Mouse (Mus musculus) erythroblast, embryonic 14.5 days (primary cell): ENCODE data around the gene Esam. TPM values are rescaled to one million over a fixed set of nuclear protein-coding genes. Genes with fewer than 3 reads are reported as not detected.

ENCODE experiments used
- H3K27me3 ChIP-seq: 2 replicates; pipeline ENCODE4 v1.6.1; 2012; ENCODE audit warnings: inconsistent platforms; ENCODE audit not compliant: control insufficient read depth
- H3K36me3 ChIP-seq: 2 replicates; pipeline ENCODE4 v1.6.1; 2012; ENCODE audit warnings: mild to moderate bottlenecking, inconsistent platforms; ENCODE audit not compliant: control insufficient read depth
- H3K4me1 ChIP-seq: 2 replicates; pipeline ENCODE4 v1.6.1; 2012; ENCODE audit warnings: inconsistent platforms; ENCODE audit not compliant: control insufficient read depth
- H3K4me3 ChIP-seq: replicated peaks from 2 replicates; pipeline ENCODE3; 2012; ENCODE audit warnings: moderate library complexity, mild to moderate bottlenecking, inconsistent platforms
- H3K9me3 ChIP-seq: 2 replicates; pipeline ENCODE4 v1.6.1; 2012; ENCODE audit warnings: low read length, inconsistent platforms, mixed read lengths; ENCODE audit not compliant: control insufficient read depth
- GATA1 ChIP-seq: IDR thresholded peaks from 2 replicates; pipeline ENCODE4 v1.6.1; 2012; ENCODE audit warnings: low read length, inconsistent platforms, mixed read lengths
- TAL1 ChIP-seq: IDR thresholded peaks from 3 replicates; pipeline ENCODE4 v1.6.1; 2012; ENCODE audit warnings: low read length, inconsistent platforms, mixed read lengths
- polyA plus RNA-seq: library from polyadenylated mRNA; stranded (reverse); fragments of >175 nt; gene quantifications from 2 replicates; pipeline ENCODE4 v1.2.3, GENCODE M21; 2012

Gene Esam
- polyA plus RNA-seq, 1 experiment, result not detected

GRCm38 (mm10) chr9:37528225-37528970 is 520 bp downstream of the Esam start:
- Histone ChIP-seq H3K27me3 (peaks cover 68% of the 10 kb centered on the region), H3K4me3 (no peak overlapping the region), H3K4me1 (peaks cover 10% of the 10 kb centered on the region), H3K9me3 (peaks cover 3% of the 10 kb centered on the region; the same call in 1 of the 2 replicates), H3K36me3 (no peaks in the 10 kb centered on the region)
- TF ChIP-seq TAL1 (no peak), GATA1 (no peak)

- Histone ChIP-seq H3K27me3 (peaks cover 71% of the 10 kb centered on the region), H3K36me3 (no peaks in the 10 kb centered on the region), H3K9me3 (peaks cover 3% of the 10 kb centered on the region; the same call in 1 of the 2 replicates), H3K4me3 (peak overlapping the region; percentile 7), H3K4me1 (peaks cover 10% of the 10 kb centered on the region)
- TF ChIP-seq TAL1 (no peak), GATA1 (no peak)
Observed at GRCm38 (mm10) chr9:37530031-37530887, 2.4 kb downstream of the Esam start.

- Histone ChIP-seq H3K4me1 (peaks cover 10% of the 10 kb centered on the region), H3K27me3 (peaks cover 70% of the 10 kb centered on the region), H3K4me3 (no peak overlapping the region), H3K9me3 (peaks cover 3% of the 10 kb centered on the region; the same call in 1 of the 2 replicates), H3K36me3 (no peaks in the 10 kb centered on the region)
- TF ChIP-seq TAL1, result no peak
- no peak for TF ChIP-seq GATA1
Observed at GRCm38 (mm10) chr9:37530888-37531705, 3.2 kb downstream of the Esam start.

GRCm38 (mm10) chr9:37536851-37537250 is 9.0 kb downstream of the Esam start:
- peaks cover 14% of the 10 kb centered on the region for H3K27me3 ChIP-seq
- H3K9me3 ChIP-seq, result no peaks in the 10 kb centered on the region
- no peak overlapping the region for H3K4me3 ChIP-seq
- TF ChIP-seq GATA1, result no peak
- TF ChIP-seq TAL1, result no peak
- no peaks in the 10 kb centered on the region for H3K36me3 ChIP-seq
- no peaks in the 10 kb centered on the region for H3K4me1 ChIP-seq

GRCm38 (mm10) chr9:37537658-37538250 is 9.9 kb downstream of the Esam start:
- Histone ChIP-seq H3K4me1 (no peaks in the 10 kb centered on the region), H3K9me3 (no peaks in the 10 kb centered on the region), H3K36me3 (no peaks in the 10 kb centered on the region), H3K4me3 (no peak overlapping the region), H3K27me3 (peaks cover 6% of the 10 kb centered on the region; the same call in 1 of the 2 replicates)
- no peak for TF ChIP-seq TAL1
- no peak for TF ChIP-seq GATA1

- H3K4me3 ChIP-seq, result no peak within 1 kb of the TSS
- H3K4me1 ChIP-seq, result peaks cover 4% of the 10 kb centered on the region
- H3K9me3 ChIP-seq, result no peaks in the 10 kb centered on the region
- H3K27me3 ChIP-seq, result no peaks in the 10 kb centered on the region; the same call in 1 of the 2 replicates
- H3K36me3 ChIP-seq, result no peaks in the 10 kb centered on the region
- TF ChIP-seq GATA1 (no peak), TAL1 (no peak)
Observed at GRCm38 (mm10) chr9:37539170-37540025, 11.5 kb downstream of the Esam start, which contains the start of gene Vsig2. TSS of gene Vsig2 (plus strand) at chr9:37539255.

GRCm38 (mm10) chr9:37540226-37540625 is 12.3 kb downstream of the Esam start:
- Histone ChIP-seq H3K36me3 (no peaks in the 10 kb centered on the region), H3K9me3 (no peaks in the 10 kb centered on the region), H3K4me1 (peaks cover 12% of the 10 kb centered on the region), H3K27me3 (peaks cover 2% of the 10 kb centered on the region), H3K4me3 (no peak overlapping the region)
- TF ChIP-seq GATA1 (no peak), TAL1 (no peak)
